Mouse (Mus musculus) fibroblast of lung, adult 2 months (primary cell): ENCODE results near the gene Igf1r.

Experiments
- DNase-seq: peaks from one replicate; pipeline ENCODE4 v3.0.0-alpha.2; 2011; ENCODE audit warnings: low read depth

The Igf1r gene

GRCm38 (mm10) chr7:68009635-68010034 lies 57.0 kb downstream of the Igf1r start:
- no peak for DNase-seq

GRCm38 (mm10) chr7:68010168-68010567 lies 57.5 kb downstream of the Igf1r start:
- DNase-seq = no peak

GRCm38 (mm10) chr7:68010802-68011201 lies 58.2 kb downstream of the Igf1r start:
- DNase-seq = no peak

GRCm38 (mm10) chr7:68011385-68012122 lies 58.9 kb downstream of the Igf1r start:
- DNase-seq = no peak

GRCm38 (mm10) chr7:68012123-68012474 lies 59.5 kb downstream of the Igf1r start:
- no peak for DNase-seq

GRCm38 (mm10) chr7:68014495-68014894 lies 61.9 kb downstream of the Igf1r start:
- no peak for DNase-seq

- no peak for DNase-seq
Observed at GRCm38 (mm10) chr7:68015404-68015803, 62.8 kb downstream of the Igf1r start.

- no peak for DNase-seq
Observed at GRCm38 (mm10) chr7:68018038-68018437, 65.4 kb downstream of the Igf1r start.

- peak; percentile 32 for DNase-seq
Observed at GRCm38 (mm10) chr7:68020556-68020955, 67.9 kb downstream of the Igf1r start.

- peak; percentile 86 for DNase-seq
Observed at GRCm38 (mm10) chr7:68021741-68022140, 69.1 kb downstream of the Igf1r start.

- DNase-seq = no peak
Observed at GRCm38 (mm10) chr7:68022188-68022587, 69.6 kb downstream of the Igf1r start.

- DNase-seq = no peak
Observed at GRCm38 (mm10) chr7:68023882-68024281, 71.3 kb downstream of the Igf1r start.

- DNase-seq = no peak
Observed at GRCm38 (mm10) chr7:68024625-68025024, 72.0 kb downstream of the Igf1r start.

- no peak for DNase-seq
Observed at GRCm38 (mm10) chr7:68025396-68025795, 72.8 kb downstream of the Igf1r start.

- DNase-seq = peak; percentile 27
Observed at GRCm38 (mm10) chr7:68026076-68026475, 73.4 kb downstream of the Igf1r start.

- DNase-seq = no peak
Observed at GRCm38 (mm10) chr7:68028167-68028566, 75.5 kb downstream of the Igf1r start.

GRCm38 (mm10) chr7:68030846-68031245 lies 78.2 kb downstream of the Igf1r start:
- DNase-seq = no peak

- no peak for DNase-seq
Observed at GRCm38 (mm10) chr7:68036527-68036926, 83.9 kb downstream of the Igf1r start.

- no peak for DNase-seq
Observed at GRCm38 (mm10) chr7:68038846-68039245, 86.2 kb downstream of the Igf1r start.

GRCm38 (mm10) chr7:68039550-68039949 lies 86.9 kb downstream of the Igf1r start:
- no peak for DNase-seq

GRCm38 (mm10) chr7:68044621-68045020 lies 92.0 kb downstream of the Igf1r start:
- DNase-seq = no peak

- DNase-seq = no peak
Observed at GRCm38 (mm10) chr7:68047152-68047551, 94.5 kb downstream of the Igf1r start.

- no peak for DNase-seq
Observed at GRCm38 (mm10) chr7:68048532-68048931, 95.9 kb downstream of the Igf1r start.

GRCm38 (mm10) chr7:68049048-68049447 lies 96.4 kb downstream of the Igf1r start:
- no peak for DNase-seq
